Mouse (Mus musculus): ENCODE data around the gene AC161166.1. TPM values are rescaled to one million over a fixed set of nuclear protein-coding genes. Genes with fewer than 3 reads are reported as not detected.

The AC161166.1 gene
- polyA plus RNA-seq, 1 experiment from 2014 or later = 0.33 TPM

DNA sequence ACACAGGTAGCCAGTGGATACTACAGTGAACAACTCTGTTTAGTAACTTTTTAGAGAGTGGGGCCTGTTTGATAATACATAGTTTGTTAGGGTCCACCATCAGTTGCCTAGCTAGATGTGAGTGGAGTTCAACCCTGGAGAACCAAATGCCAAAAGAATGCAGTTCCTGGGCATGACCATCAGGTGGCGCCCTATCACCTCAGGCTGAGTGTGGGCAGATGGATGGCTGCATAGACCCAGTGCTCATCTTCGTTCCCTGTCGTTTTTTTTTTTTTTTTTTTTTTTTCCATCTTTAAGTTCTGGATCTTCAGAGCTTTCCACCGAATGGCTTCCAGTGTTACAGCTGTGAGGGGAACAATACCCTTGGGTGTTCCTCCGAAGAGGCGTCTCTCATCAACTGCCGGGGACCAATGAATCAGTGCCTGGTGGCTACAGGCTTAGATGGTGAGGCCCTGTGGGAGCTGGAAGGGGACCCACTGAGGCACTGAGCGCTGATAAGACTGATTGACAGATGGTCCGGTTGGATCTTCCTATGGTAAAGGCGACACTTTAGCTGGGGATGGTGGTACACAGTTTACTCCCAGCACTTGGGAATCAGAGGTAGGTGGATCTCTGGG, 38.2 kb downstream of the AC161166.1 start:
- Histone ChIP-seq H3K4me1 (replicated peaks; ENCODE audit: control insufficient read depth, insufficient read depth, low read length) (no peaks in the 10 kb centered on the region), H3K4me2 (ENCODE audit: low read depth, low read length) (no peak overlapping the region), H3K9ac (ENCODE audit: low read length) (no peak overlapping the region), H3K27me3 (ENCODE audit: control insufficient read depth, insufficient read depth, low read depth, low read length) (no peaks in the 10 kb centered on the region), H3K27ac (ENCODE audit: low read length) (no peak overlapping the region), H3K4me3 (ENCODE audit: low read length) (no peak overlapping the region), H3K9me3 (ENCODE audit: control insufficient read depth, low read length) (peaks cover 2% of the 10 kb centered on the region), H3K36me3 (ENCODE audit: control insufficient read depth, insufficient read depth, low read length) (peaks cover 20% of the 10 kb centered on the region)
- 57% methylated on average over 10 of the region's 10 CpGs for WGBS
- peak; percentile 13; the same call in 1 of the 2 replicates for ATAC-seq (ENCODE audit: low read depth)

DNA sequence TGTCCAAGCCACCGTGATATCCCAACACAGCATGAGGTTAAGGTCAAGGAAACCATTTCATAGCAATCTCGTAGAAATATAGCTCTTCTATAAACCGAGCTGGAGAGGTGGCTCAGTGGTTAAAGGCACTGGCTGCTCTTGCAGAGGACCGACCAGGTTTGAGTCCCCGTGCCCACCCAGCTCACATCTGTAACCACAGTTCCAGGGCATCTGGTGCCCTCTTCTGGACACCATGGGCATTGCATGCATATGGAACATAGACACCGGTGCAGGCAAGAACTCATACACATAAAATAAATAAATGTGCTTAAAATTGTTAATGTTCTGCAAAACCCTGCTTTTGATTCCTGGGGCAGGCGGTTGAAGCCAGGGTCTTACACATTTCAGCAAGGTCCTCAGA, 39.3 kb downstream of the AC161166.1 start:
- H3K4me1 ChIP-seq (replicated peaks; ENCODE audit: control insufficient read depth, insufficient read depth, low read length) = no peaks in the 10 kb centered on the region
- H3K9ac ChIP-seq (ENCODE audit: low read length) = no peak overlapping the region
- ATAC-seq (ENCODE audit: low read depth) = no peak
- no peak overlapping the region for H3K4me3 ChIP-seq (ENCODE audit: low read length)
- WGBS = 77% methylated on average over 7 of the region's 7 CpGs
- H3K27ac ChIP-seq (ENCODE audit: low read length) = no peak overlapping the region
- no peak overlapping the region for H3K4me2 ChIP-seq (ENCODE audit: low read depth, low read length)
- H3K9me3 ChIP-seq (ENCODE audit: control insufficient read depth, low read length) = peaks cover 4% of the 10 kb centered on the region
- H3K27me3 ChIP-seq (ENCODE audit: control insufficient read depth, insufficient read depth, low read depth, low read length) = no peaks in the 10 kb centered on the region
- H3K36me3 ChIP-seq (ENCODE audit: control insufficient read depth, insufficient read depth, low read length) = peaks cover 25% of the 10 kb centered on the region

DNA sequence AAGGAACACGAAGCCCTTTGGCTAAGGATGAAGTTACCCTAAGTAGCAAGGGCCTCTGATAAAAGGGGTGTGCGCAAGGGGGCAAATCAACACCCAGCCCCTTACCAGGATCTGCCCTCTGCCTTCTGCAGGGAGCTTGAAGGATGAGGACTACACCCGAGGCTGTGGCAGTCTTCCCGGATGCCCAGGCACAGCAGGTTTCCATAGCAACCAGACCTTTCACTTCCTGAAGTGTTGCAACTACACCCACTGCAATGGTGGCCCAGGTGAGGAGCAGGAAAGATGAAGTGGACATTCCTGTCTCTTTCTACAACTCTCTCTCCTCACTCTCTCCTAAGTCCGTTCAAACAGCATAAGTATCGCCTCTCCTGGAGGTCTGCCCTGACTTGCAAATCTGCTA, 39.8 kb downstream of the AC161166.1 start:
- Histone ChIP-seq H3K4me1 (replicated peaks; ENCODE audit: control insufficient read depth, insufficient read depth, low read length) (no peaks in the 10 kb centered on the region), H3K9ac (ENCODE audit: low read length) (no peak overlapping the region), H3K27ac (ENCODE audit: low read length) (no peak overlapping the region), H3K4me2 (ENCODE audit: low read depth, low read length) (no peak overlapping the region), H3K27me3 (ENCODE audit: control insufficient read depth, insufficient read depth, low read depth, low read length) (no peaks in the 10 kb centered on the region), H3K4me3 (ENCODE audit: low read length) (no peak overlapping the region), H3K9me3 (ENCODE audit: control insufficient read depth, low read length) (peaks cover 4% of the 10 kb centered on the region), H3K36me3 (ENCODE audit: control insufficient read depth, insufficient read depth, low read length) (peaks cover 27% of the 10 kb centered on the region)
- no peak for ATAC-seq (ENCODE audit: low read depth)
- 64% methylated on average over 6 of the region's 6 CpGs for whole genome bisulfite sequencing

DNA sequence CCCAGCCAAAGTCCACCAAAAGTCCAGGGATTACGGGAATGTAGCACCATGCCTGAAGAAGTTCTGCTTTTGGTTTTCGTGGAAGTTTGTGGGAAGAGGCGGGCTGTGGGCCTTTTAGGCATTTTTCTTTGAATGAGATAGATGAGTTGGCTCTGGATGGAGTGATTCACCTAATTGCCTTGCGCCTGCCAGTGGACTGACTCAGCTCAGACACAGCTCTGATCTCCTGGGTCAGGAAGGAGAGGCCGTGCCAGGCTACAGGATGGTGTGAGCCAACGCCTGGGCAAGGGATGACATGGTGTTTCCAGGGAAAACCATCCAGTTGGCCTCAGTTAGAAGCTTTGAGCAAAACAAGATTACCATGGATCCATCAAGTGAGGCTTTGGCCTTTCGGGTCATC, 41.9 kb downstream of the AC161166.1 start:
- no peak for ATAC-seq (ENCODE audit: low read depth)
- Histone ChIP-seq H3K9ac (ENCODE audit: low read length) (no peak overlapping the region), H3K4me1 (replicated peaks; ENCODE audit: control insufficient read depth, insufficient read depth, low read length) (no peaks in the 10 kb centered on the region), H3K27me3 (ENCODE audit: control insufficient read depth, insufficient read depth, low read depth, low read length) (no peaks in the 10 kb centered on the region), H3K9me3 (ENCODE audit: control insufficient read depth, low read length) (peaks cover 4% of the 10 kb centered on the region), H3K36me3 (ENCODE audit: control insufficient read depth, insufficient read depth, low read length) (peaks cover 32% of the 10 kb centered on the region), H3K4me2 (ENCODE audit: low read depth, low read length) (no peak overlapping the region), H3K27ac (ENCODE audit: low read length) (no peak overlapping the region), H3K4me3 (ENCODE audit: low read length) (no peak overlapping the region)
- WGBS = 90% methylated on average over 7 of the region's 7 CpGs

DNA sequence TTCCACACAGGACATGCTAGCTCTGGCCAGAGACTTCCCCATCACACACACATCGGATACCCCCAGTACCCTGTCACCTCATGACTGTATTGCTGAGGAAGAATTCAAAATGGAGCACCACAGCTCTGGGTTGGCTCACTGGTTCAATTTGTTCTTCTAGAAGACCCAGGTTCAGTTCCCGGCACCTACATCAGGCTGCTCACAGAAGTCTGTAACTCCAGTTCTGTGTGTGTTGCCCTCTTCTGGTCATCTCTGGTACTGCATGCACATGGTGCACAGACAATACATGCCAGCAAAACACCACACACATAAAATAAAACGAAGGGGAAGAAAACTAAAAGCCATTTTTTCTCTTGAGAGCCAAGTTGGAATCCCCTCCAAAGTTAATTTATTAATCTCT, 43.1 kb downstream of the AC161166.1 start:
- peaks cover 4% of the 10 kb centered on the region for H3K9me3 ChIP-seq (ENCODE audit: control insufficient read depth, low read length)
- no peak for ATAC-seq (ENCODE audit: low read depth)
- H3K9ac ChIP-seq (ENCODE audit: low read length) = no peak overlapping the region
- H3K36me3 ChIP-seq (ENCODE audit: control insufficient read depth, insufficient read depth, low read length) = peaks cover 32% of the 10 kb centered on the region
- H3K4me3 ChIP-seq (ENCODE audit: low read length) = no peak overlapping the region
- H3K27me3 ChIP-seq (ENCODE audit: control insufficient read depth, insufficient read depth, low read depth, low read length) = no peaks in the 10 kb centered on the region
- no peak overlapping the region for H3K27ac ChIP-seq (ENCODE audit: low read length)
- 83% methylated on average over 3 of the region's 3 CpGs for WGBS
- H3K4me2 ChIP-seq (ENCODE audit: low read depth, low read length) = no peak overlapping the region
- 0 out of 2 replicates have a peak, but pooled peaks cover 1% of the 10 kb centered on the region for H3K4me1 ChIP-seq (replicated peaks; ENCODE audit: control insufficient read depth, insufficient read depth, low read length)

DNA sequence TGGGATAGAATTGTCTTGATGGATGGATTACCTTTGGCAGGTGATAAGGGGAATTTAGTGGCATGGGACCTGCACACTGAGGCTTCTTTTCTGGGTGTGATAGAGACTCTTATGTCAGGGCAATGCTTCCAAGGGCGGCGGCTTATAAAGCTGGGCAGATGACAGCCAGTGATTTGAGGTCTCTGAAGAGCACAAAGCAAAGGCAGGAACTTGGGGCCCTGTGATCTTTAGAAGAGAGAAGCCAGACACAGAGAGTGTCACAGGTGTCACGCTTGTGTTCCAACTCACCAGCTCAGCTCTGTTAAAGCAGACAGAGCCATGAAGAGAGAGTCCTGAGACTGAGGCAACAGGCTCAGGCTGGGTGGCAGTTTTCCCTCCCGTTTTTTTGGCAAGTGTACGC, 44.4 kb downstream of the AC161166.1 start:
- peaks cover 3% of the 10 kb centered on the region; the same call in 1 of the 2 replicates for H3K4me1 ChIP-seq (replicated peaks; ENCODE audit: control insufficient read depth, insufficient read depth, low read length)
- no peak overlapping the region for H3K27ac ChIP-seq (ENCODE audit: low read length)
- 89% methylated on average over 5 of the region's 5 CpGs for WGBS
- H3K4me3 ChIP-seq (ENCODE audit: low read length) = no peak overlapping the region
- H3K4me2 ChIP-seq (ENCODE audit: low read depth, low read length) = no peak overlapping the region
- no peaks in the 10 kb centered on the region for H3K27me3 ChIP-seq (ENCODE audit: control insufficient read depth, insufficient read depth, low read depth, low read length)
- ATAC-seq (ENCODE audit: low read depth) = no peak
- no peak overlapping the region for H3K9ac ChIP-seq (ENCODE audit: low read length)
- peaks cover 4% of the 10 kb centered on the region for H3K9me3 ChIP-seq (ENCODE audit: control insufficient read depth, low read length)
- H3K36me3 ChIP-seq (ENCODE audit: control insufficient read depth, insufficient read depth, low read length) = peaks cover 31% of the 10 kb centered on the region

DNA sequence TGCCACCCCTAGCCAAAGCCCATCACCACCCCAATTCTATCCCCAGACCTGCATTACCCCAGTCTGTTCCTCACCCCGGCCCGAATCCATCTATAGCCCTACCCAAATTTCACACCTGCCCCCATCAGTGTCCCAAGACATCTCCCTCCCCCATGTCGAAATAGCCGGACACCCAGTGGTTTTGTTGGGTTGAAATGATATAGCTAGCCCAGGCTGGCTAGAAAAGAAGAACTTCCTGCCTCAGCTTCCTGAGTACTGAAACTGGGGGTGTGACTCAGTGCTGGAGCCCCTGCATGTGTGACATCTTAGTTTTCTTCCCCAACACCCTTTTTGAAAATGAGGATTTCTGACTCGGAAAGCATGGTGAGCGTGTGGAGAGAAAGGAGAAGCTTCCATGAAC, 45.4 kb downstream of the AC161166.1 start:
- Histone ChIP-seq H3K4me1 (replicated peaks; ENCODE audit: control insufficient read depth, insufficient read depth, low read length) (peaks cover 6% of the 10 kb centered on the region), H3K4me3 (ENCODE audit: low read length) (no peak overlapping the region)
- ATAC-seq (ENCODE audit: low read depth) = no peak

DNA sequence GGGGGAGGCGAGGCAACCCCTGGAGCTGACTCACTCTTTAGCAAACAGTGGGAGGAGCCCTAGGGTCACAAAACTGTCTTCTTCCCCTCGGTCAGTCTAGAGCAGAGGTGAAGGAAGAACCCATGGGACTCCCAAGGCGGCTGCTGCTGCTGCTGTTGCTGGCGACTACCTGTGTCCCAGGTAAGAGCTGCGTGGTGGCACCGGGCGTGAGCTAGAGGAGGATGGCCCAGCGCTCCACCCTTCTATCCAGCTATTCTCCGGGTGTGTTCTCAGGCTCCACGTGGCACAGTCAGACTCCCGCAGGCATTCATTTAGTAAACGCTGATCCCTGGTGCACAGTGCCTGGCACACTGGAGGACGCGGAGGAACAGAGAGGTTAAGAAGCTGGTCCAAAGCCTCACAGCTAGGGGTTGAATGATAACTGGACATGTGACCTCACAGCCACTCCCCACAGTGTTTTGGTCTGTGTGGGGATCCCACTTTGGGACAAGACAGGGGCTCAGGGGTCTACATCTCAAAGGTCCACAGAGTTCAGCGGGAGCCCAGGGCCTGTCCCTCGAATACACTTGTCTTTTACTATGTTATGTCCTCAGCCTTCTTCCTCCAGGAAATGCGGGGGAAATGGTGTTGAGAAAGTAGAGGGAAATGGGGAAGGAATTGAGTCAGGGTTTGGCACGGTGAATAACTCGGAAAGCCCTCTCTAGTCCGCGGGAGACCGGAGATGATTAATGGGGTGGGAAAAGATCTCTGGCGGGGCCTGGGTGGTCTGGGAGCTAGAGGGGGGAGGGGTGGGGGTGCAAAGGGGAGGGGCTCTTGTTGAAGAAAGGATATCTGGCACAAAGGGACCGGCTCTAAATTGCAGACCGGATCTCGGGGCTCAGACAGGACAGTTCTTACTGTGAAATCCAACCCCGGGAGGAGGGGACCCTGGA, 49.6 kb downstream of the AC161166.1 start, which contains the start of gene Plaur:
TSS of gene Plaur (plus strand) at position 97 of the 932 bp plus-strand sequence.
- H3K27ac ChIP-seq (ENCODE audit: low read length) = peak within 1 kb of the TSS; percentile 92
- H3K9ac ChIP-seq (ENCODE audit: low read length) = peak within 1 kb of the TSS; percentile 58
- H3K4me3 ChIP-seq (ENCODE audit: low read length) = peak within 1 kb of the TSS; percentile 54
- WGBS = 1% methylated on average over 27 of the region's 27 CpGs
- H3K4me1 ChIP-seq (replicated peaks; ENCODE audit: control insufficient read depth, insufficient read depth, low read length) = peaks cover 20% of the 10 kb centered on the region
- peaks cover 6% of the 10 kb centered on the region; the same call in 1 of the 2 replicates for H3K36me3 ChIP-seq (ENCODE audit: control insufficient read depth, insufficient read depth, low read length)
- no peaks in the 10 kb centered on the region for H3K27me3 ChIP-seq (ENCODE audit: control insufficient read depth, insufficient read depth, low read depth, low read length)
- H3K4me2 ChIP-seq (ENCODE audit: low read depth, low read length) = peak within 1 kb of the TSS; percentile 63
- no peaks in the 10 kb centered on the region for H3K9me3 ChIP-seq (ENCODE audit: control insufficient read depth, low read length)
- ATAC-seq (ENCODE audit: low read depth) = peak; percentile 79

More for the DNA sequence above, 45.4 kb downstream of the AC161166.1 start:
- Histone ChIP-seq H3K27ac (ENCODE audit: low read length) (no peak overlapping the region), H3K4me2 (ENCODE audit: low read depth, low read length) (no peak overlapping the region), H3K9me3 (ENCODE audit: control insufficient read depth, low read length) (peaks cover 4% of the 10 kb centered on the region), H3K27me3 (ENCODE audit: control insufficient read depth, insufficient read depth, low read depth, low read length) (no peaks in the 10 kb centered on the region), H3K9ac (ENCODE audit: low read length) (no peak overlapping the region), H3K36me3 (ENCODE audit: control insufficient read depth, insufficient read depth, low read length) (peaks cover 20% of the 10 kb centered on the region)
- WGBS = 79% methylated on average over 6 of the region's 6 CpGs

DNA sequence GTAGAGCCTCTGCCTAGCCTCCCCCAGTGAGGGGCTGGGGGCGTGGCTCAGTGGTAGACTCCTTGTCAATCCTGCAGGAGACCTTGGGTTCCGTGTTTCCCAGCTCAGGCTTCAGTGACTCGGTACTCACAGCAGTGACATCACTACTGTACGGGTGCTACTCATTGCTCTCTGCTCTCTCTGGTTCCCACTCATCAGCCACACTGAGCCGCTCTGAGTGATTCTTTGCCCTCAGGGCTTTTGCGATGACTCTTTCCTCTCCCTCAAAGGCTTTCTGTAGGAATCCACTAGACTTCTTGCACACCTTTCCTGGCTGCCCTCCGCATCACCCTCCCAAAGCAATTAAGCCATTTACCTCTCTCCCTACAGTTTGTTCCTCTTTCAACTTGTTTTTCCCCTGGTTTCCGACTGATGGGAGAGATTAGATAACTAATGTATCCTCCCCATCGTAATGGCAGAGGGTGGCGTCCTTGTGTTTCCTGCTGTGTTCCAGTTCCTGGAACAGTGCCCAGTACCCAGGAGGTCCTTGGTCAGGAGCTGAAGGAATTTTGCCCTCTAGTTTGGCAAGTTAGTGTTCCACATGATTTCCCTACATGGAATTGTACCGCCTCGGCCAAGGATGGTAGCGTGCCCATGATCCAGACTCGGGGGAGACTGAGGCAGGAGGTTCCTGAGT, 50.7 kb downstream of the AC161166.1 start:
- H3K27ac ChIP-seq (ENCODE audit: low read length) = peak overlapping the region; percentile 92
- H3K9ac ChIP-seq (ENCODE audit: low read length) = no peak overlapping the region
- 0 out of 2 replicates have a peak, but pooled peaks cover 2% of the 10 kb centered on the region for H3K36me3 ChIP-seq (ENCODE audit: control insufficient read depth, insufficient read depth, low read length)
- ATAC-seq (ENCODE audit: low read depth) = 0 out of 2 replicates have a peak, but pooled peaks have one; percentile 9
- peak overlapping the region; percentile 63 for H3K4me2 ChIP-seq (ENCODE audit: low read depth, low read length)
- no peaks in the 10 kb centered on the region for H3K27me3 ChIP-seq (ENCODE audit: control insufficient read depth, insufficient read depth, low read depth, low read length)
- 33% methylated on average over 14 of the region's 14 CpGs for WGBS
- H3K9me3 ChIP-seq (ENCODE audit: control insufficient read depth, low read length) = no peaks in the 10 kb centered on the region
- peaks cover 20% of the 10 kb centered on the region for H3K4me1 ChIP-seq (replicated peaks; ENCODE audit: control insufficient read depth, insufficient read depth, low read length)
- no peak overlapping the region for H3K4me3 ChIP-seq (ENCODE audit: low read length)

Data from lung, embryonic 16.5 days (tissue).